Mouse (Mus musculus): ENCODE data around the gene Atp8b4.

Gene Atp8b4

GRCm38 (mm10) chr2:126416772-126417171 lies 83.7 kb downstream of the Atp8b4 start:
- TF ChIP-seq POU5F1 (IDR thresholded peaks at IDR 0.05; ENCODE audit: borderline replicate concordance, low read length) = no peak
- TF ChIP-seq CTCF (conservative IDR thresholded peaks at IDR 0.05; ENCODE audit: low read length) = no peak
- Histone ChIP-seq H3K36me3 (ENCODE audit: insufficient read depth, low read length) (no peaks in the 10 kb centered on the region), H3K9me3 (ENCODE audit: low read length) (no peaks in the 10 kb centered on the region), H3K4me3 (replicated peaks; ENCODE audit: low read length) (no peak overlapping the region), H3K27me3 (ENCODE audit: insufficient read depth, low read length) (no peaks in the 10 kb centered on the region), H3K4me1 (replicated peaks; ENCODE audit: low read depth, low read length) (no peaks in the 10 kb centered on the region)

DNA sequence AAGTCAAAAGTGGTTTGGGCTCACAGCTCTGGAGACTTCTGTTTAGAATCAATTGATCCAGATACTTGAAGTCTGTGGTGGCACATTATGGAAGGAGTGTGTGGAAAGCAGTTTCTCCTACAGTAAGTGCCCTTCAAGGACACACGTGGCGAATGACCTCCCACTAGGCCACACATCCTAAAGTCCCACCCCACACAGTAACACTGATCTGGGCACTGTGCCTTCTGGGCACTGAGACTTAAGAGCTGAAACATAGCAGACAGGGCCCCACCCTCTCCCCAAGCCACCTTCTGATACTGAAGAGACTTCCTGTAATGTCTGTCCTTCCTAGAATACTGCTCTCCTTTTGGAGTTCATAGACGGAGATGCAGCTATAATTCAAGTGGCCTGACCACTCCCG lies 84.5 kb downstream of the Atp8b4 start:
- TF ChIP-seq NANOG (IDR thresholded peaks at IDR 0.05; ENCODE audit: borderline replicate concordance, low read length) = no peak
- no peak for TF ChIP-seq POU5F1 (IDR thresholded peaks at IDR 0.05; ENCODE audit: borderline replicate concordance, low read length)
- no peak for TF ChIP-seq CTCF (conservative IDR thresholded peaks at IDR 0.05; ENCODE audit: low read length)
- H3K4me3 ChIP-seq (replicated peaks; ENCODE audit: low read length) = no peak overlapping the region
- H3K27me3 ChIP-seq (ENCODE audit: insufficient read depth, low read length) = no peaks in the 10 kb centered on the region
- H3K36me3 ChIP-seq (ENCODE audit: insufficient read depth, low read length) = no peaks in the 10 kb centered on the region
- no peaks in the 10 kb centered on the region for H3K9me3 ChIP-seq (ENCODE audit: low read length)
- no peaks in the 10 kb centered on the region for H3K4me1 ChIP-seq (replicated peaks; ENCODE audit: low read depth, low read length)

- TF ChIP-seq POU5F1 (IDR thresholded peaks at IDR 0.05; ENCODE audit: borderline replicate concordance, low read length) (no peak), CTCF (conservative IDR thresholded peaks at IDR 0.05; ENCODE audit: low read length) (no peak), NANOG (IDR thresholded peaks at IDR 0.05; ENCODE audit: borderline replicate concordance, low read length) (no peak)
- H3K27me3 ChIP-seq (ENCODE audit: insufficient read depth, low read length) = no peaks in the 10 kb centered on the region
- H3K4me3 ChIP-seq (replicated peaks; ENCODE audit: low read length) = no peak overlapping the region
- no peaks in the 10 kb centered on the region for H3K4me1 ChIP-seq (replicated peaks; ENCODE audit: low read depth, low read length)
- no peaks in the 10 kb centered on the region for H3K36me3 ChIP-seq (ENCODE audit: insufficient read depth, low read length)
- no peaks in the 10 kb centered on the region for H3K9me3 ChIP-seq (ENCODE audit: low read length)
Observed at GRCm38 (mm10) chr2:126412759-126413158, 87.7 kb downstream of the Atp8b4 start.

GRCm38 (mm10) chr2:126399454-126399853 lies 101.0 kb downstream of the Atp8b4 start:
- H3K4me1 ChIP-seq (replicated peaks; ENCODE audit: low read depth, low read length) = no peaks in the 10 kb centered on the region
- no peaks in the 10 kb centered on the region for H3K9me3 ChIP-seq (ENCODE audit: low read length)
- no peak for TF ChIP-seq NANOG (IDR thresholded peaks at IDR 0.05; ENCODE audit: borderline replicate concordance, low read length)
- TF ChIP-seq POU5F1 (IDR thresholded peaks at IDR 0.05; ENCODE audit: borderline replicate concordance, low read length) = no peak
- no peak for TF ChIP-seq CTCF (conservative IDR thresholded peaks at IDR 0.05; ENCODE audit: low read length)
- H3K27me3 ChIP-seq (ENCODE audit: insufficient read depth, low read length) = no peaks in the 10 kb centered on the region
- no peak overlapping the region for H3K4me3 ChIP-seq (replicated peaks; ENCODE audit: low read length)
- H3K36me3 ChIP-seq (ENCODE audit: insufficient read depth, low read length) = no peaks in the 10 kb centered on the region

DNA sequence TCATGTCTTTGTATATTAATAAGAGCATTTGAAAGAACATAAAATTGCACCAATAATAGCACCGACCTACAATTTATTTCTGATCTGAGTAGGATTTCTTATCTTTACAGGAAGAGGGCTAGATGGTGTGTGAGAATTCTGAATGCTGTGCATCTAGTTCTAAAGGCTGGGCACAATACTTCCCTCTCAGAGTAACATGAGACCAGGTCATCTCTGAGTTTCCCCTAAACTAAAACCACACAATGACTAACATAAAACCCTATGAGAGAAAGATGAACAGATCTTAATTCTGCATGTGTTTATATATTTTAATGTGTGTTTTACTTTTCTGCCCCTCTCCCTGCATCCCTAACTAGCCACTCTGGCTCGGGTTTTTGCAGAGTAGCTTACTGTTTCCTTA lies 101.5 kb downstream of the Atp8b4 start:
- no peaks in the 10 kb centered on the region for H3K4me1 ChIP-seq (replicated peaks; ENCODE audit: low read depth, low read length)
- H3K4me3 ChIP-seq (replicated peaks; ENCODE audit: low read length) = no peak overlapping the region
- no peak for TF ChIP-seq NANOG (IDR thresholded peaks at IDR 0.05; ENCODE audit: borderline replicate concordance, low read length)
- TF ChIP-seq POU5F1 (IDR thresholded peaks at IDR 0.05; ENCODE audit: borderline replicate concordance, low read length) = no peak
- no peak for TF ChIP-seq CTCF (conservative IDR thresholded peaks at IDR 0.05; ENCODE audit: low read length)
- no peaks in the 10 kb centered on the region for H3K27me3 ChIP-seq (ENCODE audit: insufficient read depth, low read length)
- no peaks in the 10 kb centered on the region for H3K36me3 ChIP-seq (ENCODE audit: insufficient read depth, low read length)
- H3K9me3 ChIP-seq (ENCODE audit: low read length) = no peaks in the 10 kb centered on the region

GRCm38 (mm10) chr2:126398216-126398615 lies 102.3 kb downstream of the Atp8b4 start:
- H3K36me3 ChIP-seq (ENCODE audit: insufficient read depth, low read length) = no peaks in the 10 kb centered on the region
- no peaks in the 10 kb centered on the region for H3K9me3 ChIP-seq (ENCODE audit: low read length)
- H3K4me1 ChIP-seq (replicated peaks; ENCODE audit: low read depth, low read length) = no peaks in the 10 kb centered on the region
- no peaks in the 10 kb centered on the region for H3K27me3 ChIP-seq (ENCODE audit: insufficient read depth, low read length)
- no peak overlapping the region for H3K4me3 ChIP-seq (replicated peaks; ENCODE audit: low read length)
- TF ChIP-seq NANOG (IDR thresholded peaks at IDR 0.05; ENCODE audit: borderline replicate concordance, low read length) (no peak), POU5F1 (IDR thresholded peaks at IDR 0.05; ENCODE audit: borderline replicate concordance, low read length) (no peak), CTCF (conservative IDR thresholded peaks at IDR 0.05; ENCODE audit: low read length) (no peak)

DNA sequence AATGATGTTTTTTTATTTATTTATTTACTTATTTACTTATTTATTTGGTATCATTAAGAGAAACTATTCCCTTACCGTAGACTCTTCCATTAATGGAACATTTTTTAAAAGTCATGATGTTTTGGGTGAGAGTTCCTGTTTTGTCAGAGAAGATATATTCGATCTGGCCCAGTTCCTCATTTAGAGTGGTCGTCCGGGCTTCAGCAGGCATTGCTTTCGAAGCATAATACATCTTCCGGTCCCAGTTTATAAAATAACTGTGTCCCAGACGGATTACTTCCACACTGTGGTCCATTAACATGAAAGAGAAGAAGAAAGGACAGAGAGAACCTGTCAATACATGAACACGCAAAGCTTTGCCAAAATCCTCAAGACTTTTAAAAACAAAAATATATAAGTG lies 103.0 kb downstream of the Atp8b4 start:
- Histone ChIP-seq H3K9me3 (ENCODE audit: low read length) (no peaks in the 10 kb centered on the region), H3K27me3 (ENCODE audit: insufficient read depth, low read length) (no peaks in the 10 kb centered on the region), H3K4me3 (replicated peaks; ENCODE audit: low read length) (no peak overlapping the region), H3K36me3 (ENCODE audit: insufficient read depth, low read length) (no peaks in the 10 kb centered on the region), H3K4me1 (replicated peaks; ENCODE audit: low read depth, low read length) (no peaks in the 10 kb centered on the region)
- TF ChIP-seq POU5F1 (IDR thresholded peaks at IDR 0.05; ENCODE audit: borderline replicate concordance, low read length) (no peak), CTCF (conservative IDR thresholded peaks at IDR 0.05; ENCODE audit: low read length) (no peak), NANOG (IDR thresholded peaks at IDR 0.05; ENCODE audit: borderline replicate concordance, low read length) (no peak)

DNA sequence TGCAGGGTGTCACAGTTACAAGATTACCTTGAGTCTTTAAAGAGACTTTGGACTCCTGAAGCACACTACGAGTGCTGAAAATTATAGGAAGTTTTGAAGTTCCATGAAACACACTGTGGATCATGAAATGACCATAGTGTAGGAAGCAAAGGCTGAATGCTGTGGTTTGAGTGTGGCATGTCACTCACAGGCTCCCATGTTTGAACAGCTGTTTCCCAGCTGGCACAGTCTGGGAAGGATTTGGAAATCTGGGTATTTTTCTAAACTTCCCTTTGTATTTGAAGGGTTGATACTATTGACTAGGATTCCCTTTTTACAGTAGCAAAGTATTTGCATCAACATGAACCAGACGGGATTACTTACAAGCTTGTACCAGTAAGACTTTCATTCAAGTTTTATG lies 105.5 kb downstream of the Atp8b4 start:
- Histone ChIP-seq H3K4me3 (replicated peaks; ENCODE audit: low read length) (no peak overlapping the region), H3K9me3 (ENCODE audit: low read length) (no peaks in the 10 kb centered on the region), H3K27me3 (ENCODE audit: insufficient read depth, low read length) (no peaks in the 10 kb centered on the region), H3K36me3 (ENCODE audit: insufficient read depth, low read length) (no peaks in the 10 kb centered on the region), H3K4me1 (replicated peaks; ENCODE audit: low read depth, low read length) (no peaks in the 10 kb centered on the region)
- no peak for TF ChIP-seq CTCF (conservative IDR thresholded peaks at IDR 0.05; ENCODE audit: low read length)
- no peak for TF ChIP-seq NANOG (IDR thresholded peaks at IDR 0.05; ENCODE audit: borderline replicate concordance, low read length)
- no peak for TF ChIP-seq POU5F1 (IDR thresholded peaks at IDR 0.05; ENCODE audit: borderline replicate concordance, low read length)

GRCm38 (mm10) chr2:126387458-126388037 lies 112.9 kb downstream of the Atp8b4 start:
- H3K4me1 ChIP-seq (replicated peaks; ENCODE audit: low read depth, low read length) = no peaks in the 10 kb centered on the region
- no peaks in the 10 kb centered on the region for H3K27me3 ChIP-seq (ENCODE audit: insufficient read depth, low read length)
- no peak for TF ChIP-seq POU5F1 (IDR thresholded peaks at IDR 0.05; ENCODE audit: borderline replicate concordance, low read length)
- TF ChIP-seq NANOG (IDR thresholded peaks at IDR 0.05; ENCODE audit: borderline replicate concordance, low read length) = no peak
- TF ChIP-seq CTCF (conservative IDR thresholded peaks at IDR 0.05; ENCODE audit: low read length) = no peak
- no peaks in the 10 kb centered on the region for H3K36me3 ChIP-seq (ENCODE audit: insufficient read depth, low read length)
- H3K4me3 ChIP-seq (replicated peaks; ENCODE audit: low read length) = no peak overlapping the region
- no peaks in the 10 kb centered on the region for H3K9me3 ChIP-seq (ENCODE audit: low read length)
